Mouse (Mus musculus) splenic B cell, adult 2 months (primary cell): Measurements from ENCODE around the gene Mfsd4b3.
"Not testable (repeated sequence)": the region's sequence is repeated elsewhere in the genome, so short reads cannot be mapped to it uniquely, and the experiment has no call there.

Experiments
- DNase-seq: peaks from one replicate; pipeline ENCODE4 v3.0.0-alpha.2; 2011; ENCODE audit warnings: low read depth, low spot score
- H3K27me3 ChIP-seq: 2 replicates; pipeline ENCODE4 v1.6.1; 2012; ENCODE audit warnings: mild to moderate bottlenecking, low read length, moderate library complexity, mixed read lengths; ENCODE audit not compliant: control insufficient read depth, poor library complexity, insufficient read depth, severe bottlenecking
- H3K36me3 ChIP-seq: 2 replicates; pipeline ENCODE4 v1.6.1; 2012; ENCODE audit warnings: mild to moderate bottlenecking, low read length, moderate library complexity, mixed read lengths; ENCODE audit not compliant: control insufficient read depth, poor library complexity, insufficient read depth, severe bottlenecking

The Mfsd4b3 gene

GRCm38 (mm10) chr10:39958266-39958665, 1.7 kb downstream of the Mfsd4b3 start:
- Histone ChIP-seq H3K27me3 (no peaks in the 10 kb centered on the region), H3K36me3 (no peaks in the 10 kb centered on the region)
- peak; percentile 38 for DNase-seq

GRCm38 (mm10) chr10:39956340-39956878, 3.5 kb downstream of the Mfsd4b3 start:
- DNase-seq, result no peak
- H3K36me3 ChIP-seq, result no peaks in the 10 kb centered on the region
- no peaks in the 10 kb centered on the region for H3K27me3 ChIP-seq

DNA sequence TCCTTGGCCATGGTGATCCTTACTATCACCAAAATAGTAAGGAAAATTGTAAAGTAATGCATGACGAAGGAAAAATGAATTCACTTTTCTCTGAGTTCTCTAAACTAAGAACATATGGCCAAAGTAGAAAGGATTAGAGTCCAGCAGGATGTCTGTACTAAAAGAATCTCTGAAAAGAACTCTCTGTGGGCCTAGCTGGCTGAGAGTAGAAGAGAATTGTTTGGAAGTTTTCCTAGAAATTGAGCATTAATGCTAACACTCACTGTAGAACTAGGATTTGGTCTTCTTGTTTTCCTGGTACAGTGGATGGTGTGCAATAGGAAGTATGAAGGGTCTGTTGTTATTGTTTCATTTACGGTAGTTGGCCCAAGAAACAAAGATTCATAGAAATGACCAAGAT, 4.8 kb downstream of the Mfsd4b3 start:
- no peak for DNase-seq
- Histone ChIP-seq H3K27me3 (no peaks in the 10 kb centered on the region), H3K36me3 (no peaks in the 10 kb centered on the region)

DNA sequence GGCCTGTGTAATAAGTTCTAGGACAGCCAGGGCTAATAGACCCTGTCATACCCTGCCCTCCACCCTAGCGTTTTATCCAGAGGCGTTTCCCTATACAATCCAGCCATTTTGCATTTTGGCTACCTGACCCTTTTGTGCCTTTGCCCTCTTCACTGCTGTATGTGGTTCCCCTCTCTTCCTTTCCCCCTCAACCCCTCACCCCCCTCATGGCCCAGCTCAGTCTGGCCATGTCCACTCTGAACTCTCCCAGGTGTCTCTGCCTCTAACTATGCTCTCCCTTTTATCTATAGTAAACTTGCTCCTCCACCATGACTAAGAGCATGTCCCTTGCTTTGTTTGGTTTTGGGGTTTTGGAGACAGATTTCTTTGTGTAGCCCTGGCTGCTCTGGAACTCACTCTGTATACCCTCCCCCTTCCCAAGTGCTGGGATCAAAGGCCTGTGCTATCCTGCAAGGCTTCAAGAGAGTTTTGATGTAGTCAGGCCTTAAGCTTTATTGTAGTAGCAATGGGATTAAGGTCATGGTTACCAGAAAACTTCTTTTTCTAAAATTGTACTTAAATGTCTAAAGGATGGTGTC, 10.5 kb downstream of the Mfsd4b3 start:
- DNase-seq, result no peak
- Histone ChIP-seq H3K36me3 (no peaks in the 10 kb centered on the region), H3K27me3 (no peaks in the 10 kb centered on the region)

- not testable (repeated sequence) for H3K36me3 ChIP-seq, DNase-seq, H3K27me3 ChIP-seq
These were observed 12.8 kb downstream of the Mfsd4b3 start for GRCm38 (mm10) chr10:39947195-39947594.

- Histone ChIP-seq H3K27me3 (no peaks in the 10 kb centered on the region), H3K36me3 (no peaks in the 10 kb centered on the region)
- DNase-seq, result no peak
These were observed 23.4 kb downstream of the Mfsd4b3 start for GRCm38 (mm10) chr10:39936553-39936952.

DNA sequence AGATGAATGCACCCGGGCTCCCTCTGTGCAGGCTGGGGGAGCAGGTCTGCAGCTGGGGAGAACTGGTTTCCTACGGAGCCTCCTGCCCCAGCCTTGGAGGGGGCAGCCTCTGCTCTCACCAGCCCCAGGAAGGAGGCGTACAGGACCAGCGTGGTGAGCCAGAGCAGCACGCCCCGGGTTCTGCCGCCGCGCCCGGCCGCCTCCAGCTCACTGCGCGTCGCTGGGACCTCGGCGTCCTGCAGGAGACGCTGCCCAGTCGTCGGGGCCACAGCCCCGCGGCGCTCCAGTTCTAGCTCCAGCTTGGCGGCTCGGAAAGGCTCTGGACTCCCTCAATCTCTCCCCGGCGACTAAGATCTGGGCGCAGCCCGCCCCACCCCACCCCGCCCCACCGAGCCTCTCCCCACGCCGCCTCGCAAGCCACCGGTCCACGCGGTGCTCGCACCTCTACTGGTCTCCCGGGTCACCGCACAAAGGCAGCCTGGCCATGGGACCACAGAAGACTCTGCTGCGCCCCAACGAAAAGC, 33.3 kb downstream of the Mfsd4b3 start, which contains the start of gene Mfsd4b2:
Gene Mfsd4b2 (minus strand): TSS at position 308 of the 524 bp plus-strand sequence.
- no peaks in the 10 kb centered on the region for H3K27me3 ChIP-seq
- H3K36me3 ChIP-seq, result no peaks in the 10 kb centered on the region
- no peak for DNase-seq

GRCm38 (mm10) chr10:39924556-39924955, 35.4 kb downstream of the Mfsd4b3 start:
- H3K36me3 ChIP-seq, DNase-seq, H3K27me3 ChIP-seq: not testable (repeated sequence)

DNA sequence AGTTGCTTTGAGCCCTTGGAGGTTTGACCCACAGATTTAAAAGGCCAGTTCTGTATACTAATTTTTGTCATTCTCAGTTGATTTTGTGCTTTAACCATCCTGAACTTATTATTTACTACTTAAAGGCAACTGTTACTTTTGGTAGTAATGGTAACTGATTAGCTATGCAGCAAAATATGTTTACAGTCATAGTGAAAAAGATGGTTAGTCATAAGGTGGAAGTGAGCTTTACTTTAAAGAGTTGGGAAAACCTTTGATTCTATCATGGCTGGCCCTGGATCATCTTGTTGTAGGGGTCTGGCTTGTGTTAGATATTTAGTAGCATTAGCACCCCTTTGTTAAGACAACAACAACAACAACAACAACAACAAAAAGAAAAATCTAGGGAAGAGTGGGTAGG, 47.3 kb downstream of the Mfsd4b3 start:
- no peak for DNase-seq

GRCm38 (mm10) chr10:39908768-39909441, 51.0 kb downstream of the Mfsd4b3 start:
- DNase-seq, result no peak
- Histone ChIP-seq H3K27me3 (no peaks in the 10 kb centered on the region), H3K36me3 (no peaks in the 10 kb centered on the region)

More for the DNA sequence above, 47.3 kb downstream of the Mfsd4b3 start:
- no peaks in the 10 kb centered on the region for H3K27me3 ChIP-seq
- H3K36me3 ChIP-seq, result no peaks in the 10 kb centered on the region

GRCm38 (mm10) chr10:39906799-39907658, 52.9 kb downstream of the Mfsd4b3 start:
- Histone ChIP-seq H3K27me3 (no peaks in the 10 kb centered on the region), H3K36me3 (no peaks in the 10 kb centered on the region)
- no peak for DNase-seq

DNA sequence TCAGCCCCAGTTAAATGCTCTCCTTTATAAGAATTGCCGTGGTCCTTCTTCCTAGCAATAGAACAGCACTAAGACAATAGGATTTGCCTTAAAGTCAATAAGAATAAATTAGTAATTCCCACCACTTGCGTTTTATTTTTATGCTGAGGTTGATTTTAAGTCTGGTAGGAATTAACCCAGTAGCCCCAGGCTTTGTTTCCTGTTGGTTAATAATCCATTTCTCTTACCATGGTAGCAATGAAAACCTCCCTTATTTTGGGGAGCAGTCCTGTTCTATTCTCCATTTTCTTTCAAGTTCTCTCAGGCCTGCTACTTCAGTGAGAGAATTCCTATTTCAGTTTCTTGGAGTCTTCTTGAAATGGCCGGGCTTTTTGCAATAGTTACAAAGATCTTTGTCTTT, 55.8 kb downstream of the Mfsd4b3 start:
- H3K27me3 ChIP-seq, result no peaks in the 10 kb centered on the region
- no peak for DNase-seq
- H3K36me3 ChIP-seq, result no peaks in the 10 kb centered on the region

DNA sequence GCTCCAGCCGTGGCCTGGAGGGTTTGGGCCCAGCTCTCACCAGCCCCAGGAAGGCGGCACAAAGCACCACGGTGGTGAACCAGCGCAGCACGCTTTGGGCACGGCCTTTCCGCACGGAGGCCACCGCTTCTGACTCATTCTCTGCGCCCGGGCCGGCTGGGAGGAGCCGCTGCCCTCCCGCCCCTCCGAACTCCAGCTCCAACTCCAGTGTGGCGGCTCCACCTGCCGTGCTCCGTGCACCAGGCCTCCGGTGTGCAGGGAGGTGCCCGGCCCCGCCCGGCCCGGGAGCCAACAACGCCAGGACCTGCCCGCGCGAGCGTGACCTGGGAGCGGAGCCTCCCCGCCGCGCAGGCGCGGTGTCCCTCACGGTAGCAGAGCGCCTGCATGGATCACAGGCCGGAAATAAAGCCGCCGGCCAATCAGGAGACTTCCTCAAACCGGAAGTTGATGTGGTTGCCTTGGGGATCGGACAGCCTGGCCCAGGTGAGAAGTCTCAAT, 61.0 kb downstream of the Mfsd4b3 start, which contains the start of gene Mfsd4b4:
Gene Mfsd4b4 (minus strand): TSS at position 365 of the 498 bp plus-strand sequence.
- DNase-seq, result peak; percentile 76
- Histone ChIP-seq H3K27me3 (no peaks in the 10 kb centered on the region; the same call in 1 of the 2 replicates), H3K36me3 (no peaks in the 10 kb centered on the region)
